Mouse (Mus musculus): Measurements from ENCODE around the gene Cxcl15. TPM values are rescaled to one million over a fixed set of nuclear protein-coding genes. Genes with fewer than 3 reads are reported as not detected.
"Not testable (repeated sequence)": the region's sequence is repeated elsewhere in the genome, so short reads cannot be mapped to it uniquely, and the experiment has no call there.

Gene Cxcl15
- polyA plus RNA-seq, 1 experiment from 2014 or later: 14.1 TPM

GRCm38 (mm10) chr5:90851391-90851790, 57.1 kb downstream of the Cxcl15 start:
- H3K4me3 ChIP-seq; ATAC-seq (ENCODE audit: borderline replicate concordance, extremely low read depth, low FRiP score, low TSS enrichment); H3K27me3 ChIP-seq; H3K9ac ChIP-seq; H3K27ac ChIP-seq; H3K9me3 ChIP-seq; H3K4me2 ChIP-seq; H3K36me3 ChIP-seq; H3K4me1 ChIP-seq: not testable (repeated sequence)
- 90% methylated on average over 11 of the region's 11 CpGs for WGBS

Small RNA genes lying within 50 kb of the gene (microRNA-seq; reads per million reads assigned to microRNA genes)
- gene Gm24322: not detected

Other genes starting within 250 kb of the Cxcl15 start
- 0.08 and 0.09 TPM in 2 replicates for gene 5830473C10Rik, start 233.4 kb upstream of the Cxcl15 start, polyA plus RNA-seq (2015; fragmentation: Nextera tagmentation; extraction: Ambion mirVana)
- 3.8 and 4.2 TPM in 2 replicates for gene Rassf6, start 153.9 kb upstream of the Cxcl15 start, polyA plus RNA-seq (2015; fragmentation: Nextera tagmentation; extraction: Ambion mirVana)
- 0.20 TPM in 1 of 2 replicates, not detected in the other for gene Cxcl5, start 35.2 kb upstream of the Cxcl15 start, polyA plus RNA-seq (2015; fragmentation: Nextera tagmentation; extraction: Ambion mirVana)
- gene Ppbp, start 26.0 kb upstream of the Cxcl15 start, polyA plus RNA-seq (2015; fragmentation: Nextera tagmentation; extraction: Ambion mirVana): 5.0 and 7.8 TPM in 2 replicates
- gene Pf4, start 22.1 kb upstream of the Cxcl15 start, polyA plus RNA-seq (2015; fragmentation: Nextera tagmentation; extraction: Ambion mirVana): 61.8 and 66.5 TPM in 2 replicates
- 0.20 TPM in 1 of 2 replicates, not detected in the other for gene Cxcl3, start 8.4 kb upstream of the Cxcl15 start, polyA plus RNA-seq (2015; fragmentation: Nextera tagmentation; extraction: Ambion mirVana)
- gene Cxcl1, start 96.7 kb downstream of the Cxcl15 start, polyA plus RNA-seq (2015; fragmentation: Nextera tagmentation; extraction: Ambion mirVana): 0.40 and 0.69 TPM in 2 replicates
- gene Cxcl2, start 109.3 kb downstream of the Cxcl15 start, polyA plus RNA-seq (2015; fragmentation: Nextera tagmentation; extraction: Ambion mirVana): not detected in 2 replicates
- gene Mthfd2l, start 136.6 kb downstream of the Cxcl15 start, polyA plus RNA-seq (2015; fragmentation: Nextera tagmentation; extraction: Ambion mirVana): 44.2 and 45.6 TPM in 2 replicates
- 0.16 TPM in 1 of 2 replicates, not detected in the other for gene Epgn, start 232.9 kb downstream of the Cxcl15 start, polyA plus RNA-seq (2015; fragmentation: Nextera tagmentation; extraction: Ambion mirVana)

Data from lung, embryonic 15.5 days (tissue).